Mouse (Mus musculus) liver, embryonic 12.5 days (tissue): ENCODE data around the gene Gfi1b. TPM values are rescaled to one million over a fixed set of nuclear protein-coding genes. Genes with fewer than 3 reads are reported as not detected.
A peak's percentile ranks its signal among the peaks of the same experiment; 100 is the strongest.

Source experiments
- ATAC-seq: fragments of 200-750 bp; cut with Nextera tagmentation; 2 replicates; pipeline ENCODE4 v1.8.0; 2017; ENCODE audit warnings: moderate number of reproducible peaks, mild to moderate bottlenecking, moderate library complexity
- H3K27ac ChIP-seq: fragments of 300-500 bp; sonication (generic); 2 replicates; pipeline ENCODE4 v1.5.1; 2016; ENCODE audit warnings: mild to moderate bottlenecking
- H3K27me3 ChIP-seq: fragments of 300-500 bp; sonication (generic); replicated peaks from 2 replicates; pipeline ENCODE4 v1.6.1; 2016; ENCODE audit warnings: mild to moderate bottlenecking, moderate library complexity
- H3K36me3 ChIP-seq: fragments of 300-500 bp; sonication (generic); 2 replicates; pipeline ENCODE4 v1.6.1; 2016; ENCODE audit warnings: mild to moderate bottlenecking, moderate library complexity
- H3K4me1 ChIP-seq: fragments of 300-500 bp; sonication (generic); 2 replicates; pipeline ENCODE4 v1.6.1; 2016
- H3K4me2 ChIP-seq: fragments of 300-500 bp; sonication (generic); 2 replicates; pipeline ENCODE4 v1.6.1; 2016; ENCODE audit warnings: mild to moderate bottlenecking, moderate library complexity
- H3K4me3 ChIP-seq: fragments of 300-500 bp; sonication (generic); 2 replicates; pipeline ENCODE4 v1.5.1; 2016; ENCODE audit warnings: mild to moderate bottlenecking, moderate library complexity
- H3K9ac ChIP-seq: fragments of 300-500 bp; sonication (generic); 2 replicates; pipeline ENCODE4 v1.6.1; 2016; ENCODE audit warnings: mild to moderate bottlenecking, moderate library complexity
- H3K9me3 ChIP-seq: fragments of 300-500 bp; sonication (generic); replicated peaks from 2 replicates; pipeline ENCODE4 v1.6.1; 2016; ENCODE audit warnings: mild to moderate bottlenecking, moderate library complexity
- WGBS: fragments of 180-500 bp; shearing (Covaris S2); methylation state at CpG from one replicate; pipeline ENCODE4 v1.1.7; 2016; ENCODE audit not compliant: insufficient replicate concordance; 5-methylcytosine and 5-hydroxymethylcytosine counted together
- polyA plus RNA-seq: library from polyadenylated mRNA; unstranded; fragments of >200 nt; fragmentation: Nextera tagmentation; extraction: Ambion mirVana; gene quantifications from 2 replicates; pipeline ENCODE4 v1.2.1, GENCODE M21; 2016

Gfi1b gene
- polyA plus RNA-seq, 1 experiment from 2014 or later, result 117 TPM

GRCm38 (mm10) chr2:28596021-28596420 lies 25.8 kb downstream of the Gfi1b start:
- 0 out of 2 replicates have a peak overlapping the region, but pooled peaks have one; percentile 16 for H3K4me2 ChIP-seq
- H3K36me3 ChIP-seq, result no peaks in the 10 kb centered on the region
- ATAC-seq, result peak; percentile 42
- peaks cover 4% of the 10 kb centered on the region; the same call in 1 of the 2 replicates for H3K9me3 ChIP-seq
- peak overlapping the region; percentile 96 for H3K27ac ChIP-seq
- no peak overlapping the region for H3K4me3 ChIP-seq
- H3K4me1 ChIP-seq, result peaks cover 87% of the 10 kb centered on the region
- peaks cover 3% of the 10 kb centered on the region; the same call in 1 of the 2 replicates for H3K27me3 ChIP-seq
- peak overlapping the region; percentile 40 for H3K9ac ChIP-seq
- 16% methylated on average over 7 of the region's 7 CpGs for WGBS

GRCm38 (mm10) chr2:28592809-28593208 lies 29.0 kb downstream of the Gfi1b start:
- peaks cover 8% of the 10 kb centered on the region; the same call in 1 of the 2 replicates for H3K27me3 ChIP-seq
- no peak overlapping the region for H3K27ac ChIP-seq
- WGBS, result 5% methylated on average over 15 of the region's 15 CpGs
- peak overlapping the region; percentile 54 for H3K4me2 ChIP-seq
- no peaks in the 10 kb centered on the region for H3K36me3 ChIP-seq
- ATAC-seq, result peak; percentile 46; the same call in 1 of the 2 replicates
- H3K9me3 ChIP-seq, result peaks cover 4% of the 10 kb centered on the region; the same call in 1 of the 2 replicates
- H3K4me3 ChIP-seq, result no peak overlapping the region
- H3K4me1 ChIP-seq, result peaks cover 55% of the 10 kb centered on the region
- 0 out of 2 replicates have a peak overlapping the region, but pooled peaks have one; percentile 27 for H3K9ac ChIP-seq

- no peak for ATAC-seq
- no peak overlapping the region for H3K4me2 ChIP-seq
- peaks cover 8% of the 10 kb centered on the region for H3K27me3 ChIP-seq
- no peaks in the 10 kb centered on the region for H3K36me3 ChIP-seq
- 44% methylated on average over 2 of the region's 2 CpGs for WGBS
- no peak overlapping the region for H3K27ac ChIP-seq
- H3K9me3 ChIP-seq, result no peaks in the 10 kb centered on the region
- peaks cover 50% of the 10 kb centered on the region for H3K4me1 ChIP-seq
- H3K9ac ChIP-seq, result no peak overlapping the region
- H3K4me3 ChIP-seq, result no peak overlapping the region
Measured at GRCm38 (mm10) chr2:28591479-28591878, 30.3 kb downstream of the Gfi1b start.

- Histone ChIP-seq H3K36me3 (no peaks in the 10 kb centered on the region), H3K9me3 (no peaks in the 10 kb centered on the region), H3K4me3 (no peak overlapping the region), H3K4me2 (no peak overlapping the region), H3K9ac (no peak overlapping the region), H3K27ac (no peak overlapping the region), H3K4me1 (peaks cover 32% of the 10 kb centered on the region), H3K27me3 (peaks cover 8% of the 10 kb centered on the region)
- 13% methylated on average over 1 of the region's 1 CpGs for WGBS
- ATAC-seq, result no peak
Measured at GRCm38 (mm10) chr2:28588574-28588973, 33.2 kb downstream of the Gfi1b start.

- Histone ChIP-seq H3K36me3 (peaks cover 4% of the 10 kb centered on the region; the same call in 1 of the 2 replicates), H3K27ac (no peak overlapping the region), H3K9ac (no peak overlapping the region), H3K4me2 (no peak overlapping the region), H3K4me1 (peaks cover 38% of the 10 kb centered on the region), H3K9me3 (no peaks in the 10 kb centered on the region), H3K4me3 (no peak overlapping the region), H3K27me3 (peaks cover 5% of the 10 kb centered on the region; the same call in 1 of the 2 replicates)
- no peak for ATAC-seq
- 40% methylated on average over 2 of the region's 2 CpGs for WGBS
Measured at GRCm38 (mm10) chr2:28585730-28586129, 36.1 kb downstream of the Gfi1b start.

- peaks cover 38% of the 10 kb centered on the region for H3K4me1 ChIP-seq
Measured at GRCm38 (mm10) chr2:28585043-28585571, 36.7 kb downstream of the Gfi1b start.

GRCm38 (mm10) chr2:28583651-28584050 lies 38.1 kb downstream of the Gfi1b start, which contains the start of gene Gtf3c5:
Gtf3c5 (minus strand) TSS chr2:28583751.
- Histone ChIP-seq H3K4me3 (peak within 1 kb of the TSS; percentile 78), H3K9ac (peak within 1 kb of the TSS; percentile 75), H3K4me2 (peak within 1 kb of the TSS; percentile 76), H3K9me3 (no peaks in the 10 kb centered on the region), H3K36me3 (peaks cover 24% of the 10 kb centered on the region), H3K27ac (peak within 1 kb of the TSS; percentile 77), H3K27me3 (no peaks in the 10 kb centered on the region; the same call in 1 of the 2 replicates), H3K4me1 (peaks cover 38% of the 10 kb centered on the region)
- 69% methylated on average over 9 of the region's 9 CpGs for WGBS
- no peak for ATAC-seq

More at GRCm38 (mm10) chr2:28585043-28585571, 36.7 kb downstream of the Gfi1b start:
- no peaks in the 10 kb centered on the region for H3K9me3 ChIP-seq
- H3K27ac ChIP-seq, result no peak overlapping the region
- 17% methylated on average over 6 of the region's 6 CpGs for WGBS
- no peak overlapping the region for H3K9ac ChIP-seq
- no peaks in the 10 kb centered on the region; the same call in 1 of the 2 replicates for H3K27me3 ChIP-seq
- no peak for ATAC-seq
- no peak overlapping the region for H3K4me2 ChIP-seq
- H3K36me3 ChIP-seq, result peaks cover 9% of the 10 kb centered on the region
- no peak overlapping the region for H3K4me3 ChIP-seq

GRCm38 (mm10) chr2:28582647-28583353 lies 39.0 kb downstream of the Gfi1b start:
- ATAC-seq, result peak; percentile 88
- under 1% methylated on average over 56 of the region's 56 CpGs for whole genome bisulfite sequencing

GRCm38 (mm10) chr2:28578003-28578402 lies 43.8 kb downstream of the Gfi1b start:
- 73% methylated on average over 5 of the region's 5 CpGs for WGBS
- Histone ChIP-seq H3K4me3 (no peak overlapping the region), H3K4me2 (no peak overlapping the region), H3K9me3 (no peaks in the 10 kb centered on the region), H3K27me3 (no peaks in the 10 kb centered on the region), H3K27ac (no peak overlapping the region), H3K4me1 (peaks cover 16% of the 10 kb centered on the region), H3K9ac (no peak overlapping the region), H3K36me3 (peaks cover 80% of the 10 kb centered on the region)
- no peak for ATAC-seq

More at GRCm38 (mm10) chr2:28582647-28583353, 39.0 kb downstream of the Gfi1b start:
- H3K36me3 ChIP-seq, result peaks cover 32% of the 10 kb centered on the region
- peaks cover 38% of the 10 kb centered on the region for H3K4me1 ChIP-seq
- H3K4me2 ChIP-seq, result peak overlapping the region; percentile 76
- peak overlapping the region; percentile 77 for H3K27ac ChIP-seq
- no peaks in the 10 kb centered on the region; the same call in 1 of the 2 replicates for H3K27me3 ChIP-seq
- H3K4me3 ChIP-seq, result peak overlapping the region; percentile 78
- H3K9ac ChIP-seq, result peak overlapping the region; percentile 75
- no peaks in the 10 kb centered on the region for H3K9me3 ChIP-seq

- Histone ChIP-seq H3K4me2 (no peak overlapping the region), H3K27me3 (no peaks in the 10 kb centered on the region), H3K4me3 (no peak overlapping the region), H3K4me1 (peaks cover 10% of the 10 kb centered on the region), H3K9ac (no peak overlapping the region), H3K9me3 (no peaks in the 10 kb centered on the region), H3K27ac (no peak overlapping the region), H3K36me3 (peaks cover 91% of the 10 kb centered on the region)
- WGBS, result 88% methylated on average over 3 of the region's 3 CpGs
- no peak for ATAC-seq
Measured at GRCm38 (mm10) chr2:28576815-28577214, 45.0 kb downstream of the Gfi1b start.

- Histone ChIP-seq H3K4me1 (no peaks in the 10 kb centered on the region), H3K9ac (no peak overlapping the region), H3K9me3 (no peaks in the 10 kb centered on the region), H3K4me2 (no peak overlapping the region), H3K27me3 (no peaks in the 10 kb centered on the region), H3K36me3 (peaks cover 98% of the 10 kb centered on the region), H3K4me3 (no peak overlapping the region), H3K27ac (no peak overlapping the region)
- ATAC-seq, result no peak
- WGBS, result 77% methylated on average over 4 of the region's 4 CpGs
Measured at GRCm38 (mm10) chr2:28575341-28575740, 46.4 kb downstream of the Gfi1b start.

- no peak for ATAC-seq
- 82% methylated on average over 2 of the region's 3 CpGs for WGBS
Measured at GRCm38 (mm10) chr2:28569903-28570302, 51.9 kb downstream of the Gfi1b start.

More at GRCm38 (mm10) chr2:28569903-28570302, 51.9 kb downstream of the Gfi1b start:
- no peaks in the 10 kb centered on the region for H3K9me3 ChIP-seq
- H3K27ac ChIP-seq, result no peak overlapping the region
- H3K4me3 ChIP-seq, result no peak overlapping the region
- H3K27me3 ChIP-seq, result no peaks in the 10 kb centered on the region
- H3K36me3 ChIP-seq, result peaks cover 95% of the 10 kb centered on the region
- H3K9ac ChIP-seq, result no peak overlapping the region
- no peaks in the 10 kb centered on the region for H3K4me1 ChIP-seq
- no peak overlapping the region for H3K4me2 ChIP-seq
